Mouse (Mus musculus) embryonic stem cell, embryonic (primary cell): ENCODE results near the gene Tenm4.

Experiments
- CTCF ChIA-PET, 4 experiments: fragments of 300-600 bp in 2 of 4; fragments of 350-600 bp in 2 of 4; sonication (Branson Sonifier 250); formaldehyde crosslinking; loops; one replicate each; lab custom pipeline; 2022; ENCODE audit warnings: inconsistent platforms in 2 of 4; lab: Charles Lee
- POLR2A ChIA-PET, 4 experiments: fragments of 300-600 bp in 2 of 4; fragments of 350-600 bp in 2 of 4; sonication (Branson Sonifier 250); formaldehyde crosslinking; loops; one replicate each; lab custom pipeline; 2022; ENCODE audit warnings: antibody characterized with exemption in 4 of 4, inconsistent platforms in 1 of 4; lab: Charles Lee

Gene Tenm4

GRCm38 (mm10) chr7:96342996-96343395 is 171.9 kb downstream of the Tenm4 start:
- POLR2A ChIA-PET = no interaction called here
- CTCF ChIA-PET = no interaction called here

DNA sequence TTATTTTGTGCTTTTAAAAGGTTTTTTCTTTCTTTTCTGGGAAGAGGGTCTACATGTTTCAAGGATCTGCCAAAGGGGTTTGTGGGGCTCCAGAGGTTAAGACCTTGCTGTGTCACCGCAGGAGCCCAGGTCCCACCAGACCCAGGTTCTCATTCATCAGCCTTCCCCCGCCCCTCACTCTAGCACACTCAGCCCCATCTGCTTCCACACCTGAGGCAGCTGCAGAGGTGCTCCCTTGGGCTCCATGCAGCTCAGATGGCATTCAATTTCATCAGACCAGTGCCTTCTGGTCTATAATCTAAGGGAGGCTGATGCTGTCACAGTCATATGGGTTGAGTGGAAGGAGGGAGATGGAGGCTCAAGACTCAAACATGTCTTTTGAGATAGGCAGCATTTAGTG is 172.6 kb downstream of the Tenm4 start:
- POLR2A ChIA-PET = interaction anchor here in 1 of 4 experiments (1.2 kb wide), 1 partner anchor 8 kb away, joined by 3 read pairs; no protein-coding TSS in a partner anchor

DNA sequence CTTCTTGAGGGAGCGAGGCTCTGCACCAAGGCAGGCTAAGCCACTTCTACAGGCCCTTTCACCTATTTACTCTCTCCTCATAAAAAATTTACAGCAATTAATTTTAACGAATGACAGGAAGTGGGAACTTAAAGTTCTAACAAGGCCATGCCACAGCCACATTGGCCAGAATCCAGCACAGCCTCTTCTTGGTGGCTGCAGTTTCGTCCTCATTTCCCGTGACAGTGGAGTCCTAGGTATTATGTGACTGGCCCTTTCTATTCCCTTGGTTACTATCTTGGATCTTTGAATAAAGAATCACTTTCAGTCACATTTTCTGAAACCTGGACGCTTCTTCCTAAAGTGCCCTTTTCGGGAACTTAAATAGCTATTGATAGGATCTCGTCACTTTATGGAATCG is 181.6 kb downstream of the Tenm4 start:
- POLR2A ChIA-PET = no interaction called here
- CTCF ChIA-PET = no interaction called here

More for the DNA sequence above, 172.6 kb downstream of the Tenm4 start:
- CTCF ChIA-PET = no interaction called here

GRCm38 (mm10) chr7:96356285-96356811 is 185.3 kb downstream of the Tenm4 start:
- CTCF ChIA-PET = no interaction called here
- POLR2A ChIA-PET = interaction anchor here in 1 of 4 experiments (0.6 to 1.9 kb wide), 6 partner anchors 20 to 143 kb away, joined by 3 to 6 read pairs (median 4); no protein-coding TSS in a partner anchor

- CTCF ChIA-PET = no interaction called here
- POLR2A ChIA-PET = interaction anchor here in 1 of 4 experiments (1.6 to 1.9 kb wide), 3 partner anchors 46 to 82 kb away, joined by 3 to 6 read pairs (median 4); no protein-coding TSS in a partner anchor
Observed at GRCm38 (mm10) chr7:96357550-96357949, 186.5 kb downstream of the Tenm4 start.

GRCm38 (mm10) chr7:96363311-96363710 is 192.3 kb downstream of the Tenm4 start:
- CTCF ChIA-PET = interaction anchor here in 1 of 4 experiments (0.7 kb wide), 1 partner anchor 623 kb away, joined by 4 read pairs; no protein-coding TSS in a partner anchor
- POLR2A ChIA-PET = no interaction called here

DNA sequence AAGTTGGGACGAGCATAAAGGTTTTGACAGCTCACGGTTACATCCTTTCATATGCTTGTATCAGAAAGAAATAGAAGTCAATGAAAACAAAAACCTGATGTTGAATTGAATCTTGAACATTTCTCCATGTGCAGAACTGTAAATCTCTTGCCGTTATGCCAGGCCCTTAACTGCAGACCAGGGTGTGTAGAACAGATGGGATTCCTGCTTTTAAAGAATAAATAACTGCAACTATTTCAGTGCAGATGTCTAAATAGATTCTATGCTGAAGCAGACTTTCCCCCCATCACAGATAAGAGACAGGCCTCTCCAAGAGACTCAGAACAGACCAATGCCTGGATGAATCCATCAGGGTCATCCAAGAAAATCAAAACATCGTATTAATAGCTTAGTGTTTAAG is 198.9 kb downstream of the Tenm4 start:
- ChIA-PET POLR2A (no interaction called here), CTCF (no interaction called here)

- CTCF ChIA-PET = interaction anchor here in 1 of 4 experiments (0.5 kb wide), 1 partner anchor 72 kb away, joined by 7 read pairs; no protein-coding TSS in a partner anchor
- POLR2A ChIA-PET = no interaction called here
Observed at GRCm38 (mm10) chr7:96374004-96374663, 203.1 kb downstream of the Tenm4 start.

DNA sequence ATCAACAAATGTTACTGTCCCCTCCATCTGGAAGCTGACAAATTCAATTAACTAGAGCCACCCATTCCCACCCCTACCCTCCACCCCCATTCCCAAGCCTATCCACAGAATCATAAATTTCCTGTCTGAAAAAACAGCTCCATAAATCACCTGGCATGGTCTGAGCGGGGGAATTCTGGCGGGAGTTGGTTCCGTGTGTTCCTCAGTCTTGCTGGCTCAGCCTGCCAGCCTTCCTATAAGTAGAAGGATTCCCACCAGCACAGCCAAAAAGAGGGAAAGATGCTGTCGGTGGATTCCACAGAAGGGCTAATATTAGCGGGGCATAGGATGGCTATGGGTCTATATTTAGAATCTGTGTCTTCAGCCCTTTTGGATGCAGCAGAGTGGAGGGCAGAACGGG is 204.5 kb downstream of the Tenm4 start:
- ChIA-PET POLR2A (no interaction called here), CTCF (no interaction called here)

DNA sequence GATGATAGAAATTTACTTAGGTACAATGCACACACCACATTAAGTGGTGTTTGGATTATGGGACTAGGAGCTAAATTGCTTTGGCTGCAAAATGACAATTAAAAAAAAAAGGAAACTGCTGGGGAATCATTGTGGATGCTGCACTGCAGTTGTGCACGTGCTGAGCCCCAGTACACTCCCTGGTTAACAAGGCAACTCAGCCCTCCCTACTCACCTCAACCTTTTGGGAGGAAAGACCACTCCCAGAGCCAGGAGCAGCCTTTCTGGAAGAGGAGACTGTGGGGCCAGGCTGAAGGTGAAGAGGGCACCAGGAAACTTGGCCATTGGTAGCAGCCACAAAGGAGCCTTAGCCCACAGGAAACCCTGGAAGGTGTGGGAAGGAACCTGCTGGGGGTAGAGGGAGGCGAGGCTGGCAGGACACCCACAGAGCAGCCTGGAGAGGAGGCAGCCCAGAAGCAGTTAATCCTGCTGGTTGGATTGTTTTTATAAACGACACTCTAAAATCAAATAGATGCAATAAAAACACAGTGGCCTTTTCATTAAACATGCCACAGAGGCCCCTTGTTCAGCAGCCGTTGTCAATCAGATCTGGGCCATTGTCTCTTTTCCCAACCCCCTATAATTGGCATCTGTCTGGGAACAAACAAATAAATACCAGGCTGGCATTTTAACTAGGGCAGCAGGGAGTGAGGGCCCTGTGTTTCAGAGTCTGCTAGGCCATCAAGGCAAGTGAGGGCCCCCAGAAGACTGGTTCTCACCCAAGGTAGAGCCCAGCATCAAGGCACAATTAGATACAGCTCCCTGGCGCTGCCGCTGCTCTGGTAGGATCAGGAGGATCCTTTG is 212.9 kb downstream of the Tenm4 start:
- CTCF ChIA-PET = no interaction called here
- POLR2A ChIA-PET = no interaction called here

DNA sequence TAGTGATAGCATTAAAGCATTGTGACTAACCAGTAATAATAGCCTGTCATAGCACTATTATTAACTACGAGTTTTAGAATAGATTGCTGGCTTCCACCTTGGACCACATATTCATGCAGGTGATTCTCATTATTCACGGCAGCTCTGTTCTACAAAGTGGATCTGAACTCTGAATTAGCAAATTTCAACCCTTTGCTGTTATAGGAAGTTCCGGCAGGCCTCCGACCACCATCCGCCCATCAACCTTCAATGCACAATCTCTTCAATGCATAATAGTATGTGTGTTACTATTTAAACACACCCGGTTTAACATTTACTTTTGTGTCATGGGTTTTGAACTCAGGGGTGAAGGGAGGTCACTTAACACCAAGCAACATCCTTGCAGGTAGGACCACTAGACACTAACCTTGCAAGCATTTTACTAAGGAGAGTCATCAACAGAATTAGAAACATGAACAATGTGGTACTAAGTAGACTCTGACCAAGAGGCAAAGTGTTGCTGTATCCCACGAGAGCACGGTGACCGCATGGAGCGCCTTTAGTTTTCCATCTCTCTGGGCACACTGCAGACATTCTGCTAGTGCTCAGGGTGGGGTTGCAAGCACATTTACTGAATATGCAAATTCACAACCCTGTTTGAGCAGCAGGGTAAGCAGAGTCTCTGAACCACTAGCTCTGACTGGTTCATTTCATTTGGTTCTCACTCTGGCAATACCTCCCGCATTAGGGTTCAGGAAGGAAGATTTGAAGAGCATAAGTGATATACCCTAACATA is 213.9 kb downstream of the Tenm4 start:
- ChIA-PET POLR2A (no interaction called here), CTCF (no interaction called here)

DNA sequence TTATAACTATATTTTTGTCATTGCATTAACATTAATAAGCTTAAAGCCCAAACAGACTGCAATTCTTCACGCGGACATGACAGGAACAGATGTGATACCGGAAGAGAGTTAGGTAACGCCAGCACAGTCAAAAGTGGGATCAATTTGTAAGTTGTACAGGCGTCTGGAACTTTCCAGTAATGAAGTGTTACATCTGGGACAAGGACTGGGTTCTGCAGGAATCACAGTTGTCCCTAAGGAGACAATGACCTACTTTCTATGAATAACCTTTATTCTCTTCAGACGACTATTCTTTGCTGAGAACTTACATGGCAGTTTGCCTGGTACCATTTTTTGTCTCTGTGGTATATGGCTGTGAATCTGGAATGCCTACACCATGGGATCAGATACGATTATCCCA is 214.8 kb downstream of the Tenm4 start:
- ChIA-PET CTCF (no interaction called here), POLR2A (no interaction called here)

GRCm38 (mm10) chr7:96390034-96390670 is 219.1 kb downstream of the Tenm4 start:
- POLR2A ChIA-PET = interaction anchor here in 1 of 4 experiments (0.6 to 2.4 kb wide), 3 partner anchors 11 to 425 kb away, joined by 3 to 8 read pairs (median 3); no protein-coding TSS in a partner anchor

DNA sequence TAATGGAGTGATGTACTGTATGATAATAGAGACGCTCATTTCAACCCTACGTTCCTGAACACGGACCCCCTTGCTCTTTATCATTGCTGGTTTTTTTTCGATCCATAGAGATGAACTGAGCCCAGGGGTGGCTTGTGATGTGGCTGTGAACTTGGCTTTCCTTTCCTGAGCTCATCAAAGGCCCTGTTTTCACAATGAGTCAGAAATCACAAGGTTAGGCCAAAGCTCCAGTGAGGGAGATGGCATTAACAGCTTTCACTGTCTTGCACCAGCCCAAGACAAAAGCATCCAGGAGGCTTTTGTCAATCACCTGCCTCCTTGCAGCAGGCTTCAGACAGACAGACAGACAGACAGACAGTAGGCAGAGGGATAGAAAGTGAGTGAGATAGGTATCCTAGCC is 219.8 kb downstream of the Tenm4 start:
- ChIA-PET POLR2A (interaction anchor here in 2 of 4 experiments (0.6 to 2.4 kb wide), 4 partner anchors 12 to 425 kb away, joined by 3 to 8 read pairs (median 6); no protein-coding TSS in a partner anchor), CTCF (no interaction called here)

More at GRCm38 (mm10) chr7:96390034-96390670, 219.1 kb downstream of the Tenm4 start:
- CTCF ChIA-PET = no interaction called here

DNA sequence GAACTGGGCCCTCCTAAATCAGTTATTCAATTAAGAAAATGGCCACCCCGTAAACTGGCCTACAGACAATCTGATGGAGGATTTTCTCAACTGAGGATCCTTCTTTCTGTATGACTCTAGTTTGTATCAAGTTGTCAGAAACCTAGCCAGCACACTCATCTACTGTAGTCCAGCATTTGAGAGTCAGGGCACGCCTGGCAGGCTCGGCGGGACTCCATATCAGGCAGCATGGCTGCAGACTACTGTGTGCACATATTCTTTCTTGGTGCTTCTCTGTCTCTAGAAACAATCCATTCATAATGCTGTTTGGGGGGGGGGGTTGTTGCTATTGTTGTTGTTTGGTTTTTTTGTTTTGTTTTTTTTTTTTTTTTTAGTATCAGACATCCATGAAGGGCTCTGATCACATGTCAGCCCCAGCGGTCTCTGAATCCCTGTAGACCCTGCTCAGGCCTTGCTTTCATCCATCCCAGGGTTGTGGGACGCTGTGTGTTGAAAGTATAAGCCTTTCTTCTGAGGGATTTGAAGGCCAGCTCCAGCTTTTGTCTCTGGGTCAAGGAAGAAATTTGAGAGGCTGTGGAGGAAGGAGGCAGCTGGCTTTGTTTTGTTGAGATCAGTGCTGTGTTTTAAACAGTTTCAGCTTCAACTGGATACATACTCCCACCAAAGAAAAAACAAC is 220.9 kb downstream of the Tenm4 start:
- POLR2A ChIA-PET = interaction anchor here in 2 of 4 experiments (0.7 to 2.4 kb wide), 3 partner anchors 13 to 201 kb away, joined by 3 to 8 read pairs (median 3); no protein-coding TSS in a partner anchor
- CTCF ChIA-PET = no interaction called here

GRCm38 (mm10) chr7:96392600-96392999 is 221.6 kb downstream of the Tenm4 start:
- ChIA-PET POLR2A (interaction anchor here in 2 of 4 experiments (0.7 to 1.4 kb wide), 2 partner anchors 20 to 202 kb away, joined by 3 read pairs; no protein-coding TSS in a partner anchor), CTCF (no interaction called here)

DNA sequence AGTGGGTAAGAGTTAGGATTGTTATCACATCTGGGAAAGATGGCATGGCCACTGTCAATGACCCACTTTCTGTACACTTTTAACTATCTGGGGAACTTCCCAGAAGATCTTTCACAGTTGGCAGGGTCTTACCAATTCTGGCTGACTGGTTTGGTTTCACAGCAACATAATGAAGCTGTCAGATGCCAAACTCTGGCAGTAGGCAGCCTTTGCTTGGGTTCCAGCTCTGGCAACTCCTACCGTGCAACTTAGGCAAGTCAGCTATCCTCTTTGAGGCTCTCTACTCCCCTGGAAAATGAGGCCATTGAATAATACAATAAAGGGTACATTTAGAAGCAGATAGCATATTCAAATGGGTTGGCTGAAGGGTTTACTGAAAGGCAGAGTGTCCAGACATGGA is 226.9 kb downstream of the Tenm4 start:
- POLR2A ChIA-PET = interaction anchor here in 1 of 4 experiments (1.2 kb wide), 1 partner anchor 19 kb away, joined by 3 read pairs; no protein-coding TSS in a partner anchor
- CTCF ChIA-PET = no interaction called here

DNA sequence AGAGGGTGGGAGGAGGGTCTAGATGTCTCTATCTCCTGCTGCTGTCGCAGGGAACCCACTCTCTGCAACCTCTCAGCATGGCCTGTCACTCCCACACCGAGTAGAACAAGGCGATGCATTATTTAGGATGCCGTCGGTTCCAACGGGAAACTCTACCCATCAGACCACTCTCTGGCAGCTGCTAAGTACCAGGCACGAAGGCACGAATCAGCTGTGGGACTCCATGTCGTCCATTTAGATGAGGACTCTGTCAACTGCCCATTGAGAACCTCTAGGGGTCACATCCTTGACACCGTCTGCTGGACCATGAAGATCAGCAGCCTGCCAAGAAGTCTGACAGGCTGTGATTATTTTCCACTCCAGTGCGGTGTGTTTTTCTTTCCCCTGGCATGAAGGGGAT is 229.4 kb downstream of the Tenm4 start:
- ChIA-PET POLR2A (no interaction called here), CTCF (no interaction called here)
